Mouse (Mus musculus) heart, embryonic 15.5 days (tissue): Measurements from ENCODE around the gene Slmap. TPM values are rescaled to one million over a fixed set of nuclear protein-coding genes. Genes with fewer than 3 reads are reported as not detected.
"Not testable (repeated sequence)": the region's sequence is repeated elsewhere in the genome, so short reads cannot be mapped to it uniquely, and the experiment has no call there.

Experiments used
- ATAC-seq: fragments of 200-750 bp; cut with Nextera tagmentation; replicated peaks from 2 replicates; pipeline ENCODE4 v1.8.0; 2017; ENCODE audit warnings: low read depth, moderate TSS enrichment; ENCODE audit not compliant: insufficient number of reproducible peaks, insufficient read depth, low FRiP score
- H3K27ac ChIP-seq: fragments of 300-500 bp; sonication (generic); 2 replicates; pipeline ENCODE4 v1.5.1; 2015; ENCODE audit warnings: mild to moderate bottlenecking, inconsistent platforms
- H3K27me3 ChIP-seq: fragments of 300-500 bp; sonication (generic); 2 replicates; pipeline ENCODE4 v1.6.1; 2015; ENCODE audit warnings: inconsistent platforms
- H3K36me3 ChIP-seq: fragments of 300-500 bp; sonication (generic); 2 replicates; pipeline ENCODE4 v1.6.1; 2015; ENCODE audit warnings: mild to moderate bottlenecking, inconsistent platforms
- H3K4me1 ChIP-seq: fragments of 300-500 bp; sonication (generic); replicated peaks from 2 replicates; pipeline ENCODE4 v1.6.1; 2015; ENCODE audit warnings: inconsistent platforms
- H3K4me2 ChIP-seq: fragments of 300-500 bp; sonication (generic); 2 replicates; pipeline ENCODE4 v1.6.1; 2015; ENCODE audit warnings: inconsistent platforms, mild to moderate bottlenecking, moderate library complexity
- H3K4me3 ChIP-seq: fragments of 300-500 bp; sonication (generic); 2 replicates; pipeline ENCODE4 v1.5.1; 2015; ENCODE audit warnings: mild to moderate bottlenecking, inconsistent platforms
- H3K9ac ChIP-seq: fragments of 300-500 bp; sonication (generic); 2 replicates; pipeline ENCODE4 v1.6.1; 2015; ENCODE audit warnings: mild to moderate bottlenecking, inconsistent platforms
- H3K9me3 ChIP-seq: fragments of 300-500 bp; sonication (generic); replicated peaks from 2 replicates; pipeline ENCODE4 v1.6.1; 2016; ENCODE audit warnings: inconsistent platforms
- WGBS: fragments of 180-500 bp; shearing (Covaris S2); methylation state at CpG from one replicate; pipeline ENCODE4 v1.1.7; 2015; ENCODE audit warnings: mixed read lengths; 5-methylcytosine and 5-hydroxymethylcytosine counted together
- polyA plus RNA-seq: library from polyadenylated mRNA; unstranded; fragments of >200 nt; fragmentation: Nextera tagmentation; extraction: Ambion mirVana; gene quantifications from 2 replicates; pipeline ENCODE4 v1.2.1, GENCODE M21; 2015

Slmap gene
- polyA plus RNA-seq = 111 and 141 TPM in 2 replicates

GRCm38 (mm10) chr14:26534757-26535479 lies at the start of gene Slmap:
Slmap (minus strand) TSS chr14:26534931.
- Histone ChIP-seq H3K4me2 (peak within 1 kb of the TSS; percentile 77), H3K4me1 (peaks cover 23% of the 10 kb centered on the region), H3K36me3 (no peaks in the 10 kb centered on the region), H3K27ac (peak within 1 kb of the TSS; percentile 91), H3K9me3 (no peaks in the 10 kb centered on the region), H3K4me3 (peak within 1 kb of the TSS; percentile 85), H3K27me3 (no peaks in the 10 kb centered on the region), H3K9ac (peak within 1 kb of the TSS; percentile 88)
- 16% methylated on average over 25 of the region's 33 CpGs for WGBS
- ATAC-seq = peak; percentile 91

DNA sequence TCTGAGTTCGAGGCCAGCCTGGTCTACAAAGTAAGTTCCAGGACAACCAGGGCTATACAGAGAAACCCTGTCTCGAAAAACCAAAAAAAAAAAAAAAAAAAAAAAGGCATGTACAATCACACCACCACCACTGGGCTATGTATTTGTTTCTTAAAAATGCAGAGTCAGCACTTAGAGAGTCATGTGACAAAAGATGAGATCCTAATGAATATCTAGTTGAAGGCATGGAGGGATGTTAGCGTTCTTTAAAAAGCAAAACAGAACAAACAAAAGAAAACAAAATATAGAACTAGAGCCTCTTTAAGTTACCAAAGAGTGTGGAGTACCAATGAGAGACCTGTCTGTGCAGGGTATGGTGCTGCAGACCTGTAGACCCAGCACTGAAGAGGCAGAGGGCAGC lies 48.9 kb upstream of the Slmap start:
- peaks cover 27% of the 10 kb centered on the region for H3K4me1 ChIP-seq
- H3K36me3 ChIP-seq = no peaks in the 10 kb centered on the region
- no peak overlapping the region for H3K27ac ChIP-seq
- no peak for ATAC-seq
- no peaks in the 10 kb centered on the region for H3K27me3 ChIP-seq
- no peak overlapping the region for H3K4me3 ChIP-seq
- 95% methylated on average over 2 of the region's 3 CpGs for WGBS
- no peaks in the 10 kb centered on the region for H3K9me3 ChIP-seq
- no peak overlapping the region for H3K4me2 ChIP-seq
- no peak overlapping the region for H3K9ac ChIP-seq

GRCm38 (mm10) chr14:26579346-26580343 lies 44.9 kb upstream of the Slmap start:
- Histone ChIP-seq H3K27me3 (no peaks in the 10 kb centered on the region), H3K36me3 (no peaks in the 10 kb centered on the region), H3K9me3 (no peaks in the 10 kb centered on the region), H3K27ac (peak overlapping the region; percentile 100), H3K4me3 (peak overlapping the region; percentile 100), H3K9ac (peak overlapping the region; percentile 100), H3K4me1 (peaks cover 18% of the 10 kb centered on the region), H3K4me2 (peak overlapping the region; percentile 82)
- WGBS = under 1% methylated on average over 79 of the region's 79 CpGs
- ATAC-seq = peak; percentile 94

GRCm38 (mm10) chr14:26578791-26579191 lies 44.1 kb upstream of the Slmap start:
- H3K4me3 ChIP-seq = 0 out of 2 replicates have a peak overlapping the region, but pooled peaks have one; percentile 100

DNA sequence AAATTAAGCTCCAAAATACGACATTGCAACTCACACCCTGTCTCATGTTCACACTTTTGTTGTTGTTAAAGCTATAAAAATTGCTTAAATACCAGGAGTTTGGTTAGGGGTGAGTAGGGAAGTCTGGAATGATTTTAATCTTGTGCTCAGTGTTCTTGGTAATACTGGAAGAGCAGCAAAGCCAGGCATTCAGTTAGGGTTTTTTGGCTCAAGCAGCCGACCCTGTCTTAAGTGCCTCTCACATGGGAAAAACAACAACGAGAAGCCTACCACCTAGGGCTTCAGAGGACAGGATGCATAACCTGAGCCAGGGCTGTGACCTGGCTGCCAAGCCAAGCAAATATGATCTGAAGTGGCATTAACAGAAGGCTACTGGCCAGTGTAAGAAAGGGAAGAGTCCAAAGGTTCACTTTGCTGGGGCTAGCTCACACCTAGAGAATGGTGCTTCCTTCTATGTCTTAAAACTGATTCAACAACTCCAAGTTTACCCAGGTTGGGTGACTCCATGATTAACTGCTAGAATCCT lies 41.6 kb upstream of the Slmap start:
- 55% methylated on average over 3 of the region's 3 CpGs for WGBS
- Histone ChIP-seq H3K27ac (no peak overlapping the region), H3K4me1 (peaks cover 10% of the 10 kb centered on the region), H3K4me3 (no peak overlapping the region), H3K9ac (no peak overlapping the region), H3K4me2 (no peak overlapping the region), H3K9me3 (no peaks in the 10 kb centered on the region), H3K36me3 (no peaks in the 10 kb centered on the region), H3K27me3 (no peaks in the 10 kb centered on the region)
- no peak for ATAC-seq

More at GRCm38 (mm10) chr14:26578791-26579191, 44.1 kb upstream of the Slmap start:
- Histone ChIP-seq H3K9ac (no peak overlapping the region), H3K27ac (peak overlapping the region; percentile 100; the same call in 1 of the 2 replicates), H3K4me2 (peak overlapping the region; percentile 82), H3K27me3 (no peaks in the 10 kb centered on the region), H3K36me3 (no peaks in the 10 kb centered on the region), H3K4me1 (peaks cover 16% of the 10 kb centered on the region), H3K9me3 (no peaks in the 10 kb centered on the region)
- 52% methylated on average over 6 of the region's 6 CpGs for WGBS
- ATAC-seq = no peak

DNA sequence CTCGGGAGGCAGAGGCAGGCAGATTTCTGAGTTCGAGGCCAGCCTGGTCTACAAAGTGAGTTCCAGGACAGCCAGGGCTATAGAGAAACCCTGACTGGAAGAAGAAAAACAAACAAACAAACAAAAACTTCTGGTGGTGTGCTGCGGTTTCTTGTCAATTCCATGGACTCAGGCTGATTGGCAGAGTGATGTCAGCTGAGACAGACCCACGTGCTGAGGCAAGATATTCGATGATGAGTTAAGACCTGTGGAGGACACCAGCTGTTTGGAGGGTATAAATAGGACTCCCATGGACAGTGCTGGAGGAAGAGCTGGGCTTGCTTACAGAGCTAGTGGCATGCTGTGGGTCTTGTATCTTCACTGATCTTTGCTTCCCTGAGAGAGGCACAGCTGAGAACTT lies 38.8 kb upstream of the Slmap start, which contains the start of gene Dennd6a:
TSS of gene Dennd6a (plus strand) at position 301 of the 400 bp plus-strand sequence.
- not testable (repeated sequence) for H3K27ac ChIP-seq, H3K4me1 ChIP-seq, ATAC-seq, H3K4me3 ChIP-seq, H3K36me3 ChIP-seq, H3K4me2 ChIP-seq, H3K9ac ChIP-seq, H3K9me3 ChIP-seq, H3K27me3 ChIP-seq
- WGBS = 80% methylated on average over 5 of the region's 5 CpGs

GRCm38 (mm10) chr14:26571951-26572675 lies 37.4 kb upstream of the Slmap start:
- Histone ChIP-seq H3K9me3 (no peaks in the 10 kb centered on the region), H3K36me3 (no peaks in the 10 kb centered on the region), H3K4me2 (no peak overlapping the region), H3K27ac (no peak overlapping the region), H3K9ac (no peak overlapping the region), H3K4me1 (no peaks in the 10 kb centered on the region), H3K27me3 (no peaks in the 10 kb centered on the region), H3K4me3 (no peak overlapping the region)
- 42% methylated on average over 4 of the region's 4 CpGs for WGBS
- no peak for ATAC-seq

GRCm38 (mm10) chr14:26569880-26570279 lies 35.1 kb upstream of the Slmap start:
- no peak for ATAC-seq
- Histone ChIP-seq H3K27me3 (no peaks in the 10 kb centered on the region), H3K4me1 (no peaks in the 10 kb centered on the region), H3K9me3 (no peaks in the 10 kb centered on the region), H3K4me2 (no peak overlapping the region), H3K27ac (no peak overlapping the region), H3K4me3 (no peak overlapping the region), H3K36me3 (no peaks in the 10 kb centered on the region), H3K9ac (no peak overlapping the region)
- WGBS = 78% methylated on average over 4 of the region's 4 CpGs

DNA sequence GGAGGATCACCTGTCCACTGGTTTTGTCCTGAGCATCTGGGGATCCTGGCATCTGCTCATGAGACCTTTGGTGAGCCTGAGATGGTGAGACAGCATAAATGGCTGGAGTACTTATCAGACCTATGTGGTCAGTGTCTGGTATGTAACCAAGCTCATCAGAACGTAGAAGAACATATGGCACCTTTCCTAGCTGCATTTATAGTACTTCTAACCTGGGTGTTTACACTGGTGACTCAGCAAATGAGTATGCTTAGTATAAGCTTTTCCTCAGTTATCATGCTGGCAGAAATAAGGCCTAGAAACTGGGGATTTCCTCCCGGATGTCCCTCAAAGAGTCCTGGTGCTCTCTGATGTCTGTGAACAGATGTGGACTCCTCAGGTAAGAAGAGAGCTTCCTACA lies 27.5 kb upstream of the Slmap start:
- no peaks in the 10 kb centered on the region for H3K9me3 ChIP-seq
- no peak overlapping the region for H3K4me2 ChIP-seq
- H3K36me3 ChIP-seq = no peaks in the 10 kb centered on the region
- 75% methylated on average over 2 of the region's 2 CpGs for WGBS
- no peak overlapping the region for H3K4me3 ChIP-seq
- no peak overlapping the region for H3K27ac ChIP-seq
- H3K9ac ChIP-seq = no peak overlapping the region
- ATAC-seq = no peak
- H3K27me3 ChIP-seq = no peaks in the 10 kb centered on the region
- no peaks in the 10 kb centered on the region for H3K4me1 ChIP-seq

GRCm38 (mm10) chr14:26558536-26558935 lies 23.8 kb upstream of the Slmap start:
- Histone ChIP-seq H3K27ac (no peak overlapping the region), H3K4me1 (no peaks in the 10 kb centered on the region), H3K27me3 (no peaks in the 10 kb centered on the region), H3K9me3 (no peaks in the 10 kb centered on the region), H3K36me3 (no peaks in the 10 kb centered on the region), H3K4me2 (no peak overlapping the region), H3K9ac (no peak overlapping the region), H3K4me3 (no peak overlapping the region)
- 89% methylated on average over 7 of the region's 7 CpGs for WGBS
- no peak for ATAC-seq
